ENCODE assay signal across 8 mouse cellular contexts in genomic region chr8:72420571-72421361, GRCm38 (mm10). TPM values are rescaled to one million over a fixed set of nuclear protein-coding genes. Genes with fewer than 3 reads are reported as not detected.
A peak's percentile ranks its signal among the peaks of the same experiment; 100 is the strongest.
DNase-seq lines count a peak whose midpoint lies in the region; ATAC-seq lines count a peak whose summit lies in the region.

No protein-coding gene starts in this region.

- DNase-seq in CD8-positive naive resting alpha-beta T cell, adult 2 months (ENCODE audit: low read depth in 2 of 2, low spot score in 2 of 2): peak; percentile 29 to 36
- peak; percentile 64 for DNase-seq in adrenal gland, postnatal 10 days
- DNase-seq in kidney, postnatal 4 days: peak; percentile 65 to 78
- DNase-seq in lung, postnatal 25 days (ENCODE audit: low spot score): peak; percentile 26
- DNase-seq in right cerebral cortex, adult 2 months (ENCODE audit: low spot score in 2 of 2): peak; percentile 29 to 46
- peak; percentile 39 to 62 for DNase-seq in urinary bladder, postnatal 4 days (ENCODE audit: low spot score in 2 of 2)

- no peaks in the 10 kb centered on the region for H3K36me3 ChIP-seq in embryonic facial prominence, embryonic 15.5 days
- no peaks in the 10 kb centered on the region for H3K36me3 ChIP-seq in heart, embryonic 15.5 days

- no peaks in the 10 kb centered on the region for H3K27me3 ChIP-seq in embryonic facial prominence, embryonic 15.5 days
- H3K27me3 ChIP-seq in heart, embryonic 15.5 days: no peaks in the 10 kb centered on the region

- peaks cover 41% of the 10 kb centered on the region for H3K4me1 ChIP-seq in embryonic facial prominence, embryonic 15.5 days
- H3K4me1 ChIP-seq in heart, embryonic 15.5 days (replicated peaks): peaks cover 53% of the 10 kb centered on the region

- H3K9me3 ChIP-seq in embryonic facial prominence, embryonic 15.5 days (replicated peaks): no peaks in the 10 kb centered on the region
- H3K9me3 ChIP-seq in heart, embryonic 15.5 days (replicated peaks): no peaks in the 10 kb centered on the region

- H3K9ac ChIP-seq in embryonic facial prominence, embryonic 15.5 days: peak overlapping the region; percentile 68
- peak overlapping the region; percentile 80 for H3K9ac ChIP-seq in heart, embryonic 15.5 days

- peak overlapping the region; percentile 57 for H3K4me2 ChIP-seq in embryonic facial prominence, embryonic 15.5 days (replicated peaks)
- H3K4me2 ChIP-seq in heart, embryonic 15.5 days: peak overlapping the region; percentile 63

- under 1% methylated on average over 67 of the region's 73 CpGs for WGBS in embryonic facial prominence, embryonic 15.5 days
- 2% methylated on average over 61 of the region's 73 CpGs for WGBS in heart, embryonic 15.5 days

- H3K27ac ChIP-seq in embryonic facial prominence, embryonic 15.5 days (replicated peaks): peak overlapping the region; percentile 96
- peak overlapping the region; percentile 90 for H3K27ac ChIP-seq in heart, embryonic 15.5 days

- H3K4me3 ChIP-seq in embryonic facial prominence, embryonic 15.5 days (replicated peaks): peak overlapping the region; percentile 85
- H3K4me3 ChIP-seq in heart, embryonic 15.5 days: peak overlapping the region; percentile 85

- ATAC-seq in embryonic facial prominence, embryonic 15.5 days (ENCODE audit: insufficient number of reproducible peaks, low FRiP score, low TSS enrichment, low read depth): peak; percentile 41
- peak; percentile 51 for ATAC-seq in heart, embryonic 15.5 days (replicated peaks; ENCODE audit: insufficient number of reproducible peaks, insufficient read depth, low FRiP score, low read depth)

RNA-seq across cellular contexts. Expression of gene Eps15l1, which starts 0.5 kb away (rescaled TPM):
- 10 to 100 TPM; 41.6 to 63.1 TPM for total RNA-seq in adrenal gland, postnatal 10 days (2021)
- 54.2 and 56.6 TPM in 2 replicates for polyA plus RNA-seq in embryonic facial prominence, embryonic 15.5 days (2015; fragmentation: Nextera tagmentation; extraction: Ambion mirVana)
- 30.5 and 42.0 TPM in 2 replicates for polyA plus RNA-seq in heart, embryonic 15.5 days (2015; fragmentation: Nextera tagmentation; extraction: Ambion mirVana)

RNA-seq across cellular contexts. Expression of gene Calr3, which starts 22.9 kb away (rescaled TPM):
- total RNA-seq in adrenal gland, postnatal 10 days (2021): 1 to 10 TPM; 4.0 to 4.1 TPM
- polyA plus RNA-seq in embryonic facial prominence, embryonic 15.5 days (2015; fragmentation: Nextera tagmentation; extraction: Ambion mirVana): 1.0 and 1.2 TPM in 2 replicates
- 1.1 and 1.2 TPM in 2 replicates for polyA plus RNA-seq in heart, embryonic 15.5 days (2015; fragmentation: Nextera tagmentation; extraction: Ambion mirVana)

RNA-seq across cellular contexts. Expression of gene 1700030K09Rik, which starts 22.9 kb away (rescaled TPM):
- 10 to 100 TPM in 1 of 2 experiments, 1 to 10 TPM in 1; 6.8 to 12.7 TPM for total RNA-seq in adrenal gland, postnatal 10 days (2021)
- polyA plus RNA-seq in embryonic facial prominence, embryonic 15.5 days (2015; fragmentation: Nextera tagmentation; extraction: Ambion mirVana): 15.7 and 17.0 TPM in 2 replicates
- 8.6 and 11.0 TPM in 2 replicates for polyA plus RNA-seq in heart, embryonic 15.5 days (2015; fragmentation: Nextera tagmentation; extraction: Ambion mirVana)

RNA-seq across cellular contexts. Expression of gene Cherp, which starts 54.3 kb away (rescaled TPM):
- 10 to 100 TPM; 49.2 to 57.8 TPM for total RNA-seq in adrenal gland, postnatal 10 days (2021)
- 56.3 and 68.6 TPM in 2 replicates for polyA plus RNA-seq in embryonic facial prominence, embryonic 15.5 days (2015; fragmentation: Nextera tagmentation; extraction: Ambion mirVana)
- 36.1 and 44.9 TPM in 2 replicates for polyA plus RNA-seq in heart, embryonic 15.5 days (2015; fragmentation: Nextera tagmentation; extraction: Ambion mirVana)

Comparison
In these comparisons a context has a peak if more than half of its experiments do, and no peak if none do; other contexts are left out.
1. Peak in every context shown above with its lines: DNase-seq, ATAC-seq, H3K4me3 ChIP-seq and H3K27ac ChIP-seq.